Mouse (Mus musculus) urinary bladder, postnatal 36 days (tissue): ENCODE data around the gene Slc25a17.

Source experiments
- DNase-seq, 2 experiments: peaks; one replicate each; pipeline ENCODE4 v3.0.0; 2022; ENCODE audit warnings: low spot score in 2 of 2, mixed read lengths in 1 of 2

Slc25a17 gene

GRCm38 (mm10) chr15:81360345-81361021 is at the start of gene Slc25a17:
Gene Slc25a17, minus strand, starts transcription at chr15:81360812.
- DNase-seq = peak; percentile 90 to 96

- DNase-seq = no peak
These were observed 47.6 kb upstream of the Slc25a17 start, which contains the start of gene Dnajb7 for GRCm38 (mm10) chr15:81408199-81408598. Gene Dnajb7, minus strand, starts transcription at chr15:81408299.

- DNase-seq = no peak
These were observed 44.4 kb upstream of the Slc25a17 start for GRCm38 (mm10) chr15:81405008-81405407.

GRCm38 (mm10) chr15:81399638-81400315 is 39.2 kb upstream of the Slc25a17 start, which contains the start of the genes St13 and Xpnpep3:
Gene St13, minus strand, starts transcription at chr15:81400077.
Gene Xpnpep3, plus strand, starts transcription at chr15:81400138.
- DNase-seq = peak; percentile 96 to 97

DNA sequence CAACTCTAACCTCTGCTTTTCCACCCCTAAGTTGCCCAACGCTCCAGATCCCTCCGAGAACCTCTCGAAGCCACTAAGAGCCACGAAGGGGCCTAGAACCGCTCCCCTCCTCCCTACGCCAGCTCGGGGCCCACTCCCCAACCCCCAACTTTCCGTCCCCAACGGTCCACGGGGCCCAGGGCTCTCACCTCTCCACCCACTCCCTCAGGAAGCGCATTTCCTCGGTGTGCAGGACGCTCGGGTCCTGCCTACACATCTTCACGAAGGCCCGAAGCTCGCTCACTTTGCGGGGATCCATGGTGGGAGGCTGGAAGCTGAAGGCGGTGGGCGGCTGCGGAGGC is 38.7 kb upstream of the Slc25a17 start:
- DNase-seq = no peak

DNA sequence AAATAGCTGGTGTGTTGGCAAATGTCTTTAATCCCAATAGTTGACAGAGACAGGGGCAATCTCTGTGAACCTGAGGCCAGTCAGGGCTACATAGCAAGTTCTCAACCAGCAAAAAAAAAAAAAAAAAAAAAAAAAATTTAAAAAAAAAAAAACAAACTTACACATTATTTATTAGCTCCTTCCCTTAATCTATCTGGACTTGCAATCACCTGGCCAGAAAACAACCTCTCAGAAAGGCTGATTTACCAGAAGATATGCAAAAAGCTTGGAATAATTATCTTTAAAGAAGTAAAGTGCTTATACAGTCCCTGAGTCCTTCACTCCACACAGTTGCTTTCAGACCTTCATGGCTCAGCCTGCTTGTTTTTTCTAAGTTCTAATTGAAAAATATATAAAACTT is 37.6 kb upstream of the Slc25a17 start:
- DNase-seq = no peak

DNA sequence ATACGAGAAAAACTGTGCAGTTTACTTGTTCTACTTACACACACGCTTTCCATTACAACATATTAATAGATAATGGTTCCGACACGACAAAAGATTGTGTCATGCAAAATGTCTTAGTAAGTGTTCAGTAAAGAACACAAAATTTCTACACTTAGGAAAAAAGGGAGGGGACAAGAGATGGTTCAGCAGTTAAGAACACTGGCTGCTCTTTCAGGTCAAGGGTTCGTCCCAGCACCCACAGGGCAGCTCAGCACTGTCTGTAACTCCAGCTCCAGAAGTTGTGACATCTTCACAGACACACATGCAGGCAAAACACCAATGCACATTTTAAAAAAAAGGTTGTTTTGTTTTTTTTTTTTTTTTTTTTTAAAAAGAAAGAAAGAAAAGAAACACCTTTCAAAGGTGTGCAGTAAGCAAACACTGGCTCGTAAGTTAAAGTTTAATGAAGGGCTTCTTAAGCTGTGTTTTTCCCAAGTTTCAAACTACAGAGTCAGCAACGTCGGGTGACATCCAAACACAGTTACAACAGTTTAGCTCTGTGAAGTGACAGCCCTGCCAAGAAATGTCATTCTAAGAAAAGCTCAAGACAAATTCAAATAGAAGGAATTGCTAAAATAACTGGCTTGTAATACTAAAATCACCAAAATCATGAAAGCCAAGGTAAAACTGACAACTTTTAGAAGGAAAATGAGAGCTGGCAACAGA is 33.8 kb upstream of the Slc25a17 start:
- DNase-seq = no peak

DNA sequence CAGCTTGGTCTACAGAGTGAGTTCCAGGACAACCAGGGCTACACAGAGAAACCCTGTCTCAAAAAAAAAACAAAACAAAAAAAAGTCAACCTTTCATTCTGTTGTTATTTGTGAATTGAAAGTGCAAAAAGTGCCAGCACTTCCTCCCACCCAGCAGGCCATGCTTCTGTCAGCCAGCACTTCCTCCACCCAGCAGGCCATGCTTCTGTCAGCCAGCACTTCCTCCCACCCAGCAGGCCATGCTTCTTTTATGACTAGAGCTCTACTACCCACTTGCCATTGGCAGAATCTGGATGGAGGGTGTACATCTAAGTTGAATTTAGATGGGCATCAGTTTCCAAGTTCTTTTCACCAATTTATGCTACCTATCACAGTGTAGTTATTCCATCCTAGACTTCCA is 32.4 kb upstream of the Slc25a17 start:
- no peak for DNase-seq

DNA sequence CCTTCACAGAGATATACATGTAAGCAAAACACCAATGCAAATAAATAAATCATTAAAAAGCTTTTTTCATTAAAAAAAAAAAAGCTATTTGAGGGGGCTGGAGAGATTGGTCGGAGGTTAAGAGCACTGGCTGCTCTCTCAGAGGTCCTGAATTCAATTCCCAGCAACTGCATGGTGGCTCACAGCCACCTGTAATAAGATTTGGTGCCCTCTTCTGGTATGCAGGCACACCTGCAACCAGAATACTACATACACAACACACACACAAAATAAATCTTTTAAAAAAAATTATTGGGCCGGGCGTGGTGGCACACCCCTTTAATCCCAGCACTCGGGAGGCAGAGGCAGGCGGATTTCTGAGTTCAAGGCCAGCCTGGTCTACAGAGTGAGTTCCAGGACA is 25.7 kb upstream of the Slc25a17 start:
- no peak for DNase-seq

DNA sequence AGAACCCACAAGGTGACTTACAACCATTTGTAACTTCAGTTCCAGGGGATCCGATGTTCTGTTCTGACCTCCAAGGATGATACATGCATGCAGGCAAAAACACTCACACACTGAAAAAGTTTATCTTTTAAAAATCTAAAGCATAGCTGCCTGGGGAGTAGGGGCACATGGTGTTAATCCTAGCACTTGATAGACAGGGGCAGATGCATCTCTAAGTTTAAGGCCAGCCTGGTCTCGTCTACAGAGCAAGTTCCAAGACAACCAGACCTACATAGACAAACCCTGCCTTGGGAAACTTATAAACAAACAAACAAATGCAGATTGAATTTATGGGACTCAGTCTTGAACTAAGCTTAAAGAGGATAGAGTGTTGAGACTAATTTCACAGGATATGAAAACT is 18.2 kb upstream of the Slc25a17 start:
- no peak for DNase-seq

- no peak for DNase-seq
These were observed 14.0 kb upstream of the Slc25a17 start for GRCm38 (mm10) chr15:81374621-81375020.

GRCm38 (mm10) chr15:81370356-81370755 is 9.7 kb upstream of the Slc25a17 start:
- DNase-seq = no peak

DNA sequence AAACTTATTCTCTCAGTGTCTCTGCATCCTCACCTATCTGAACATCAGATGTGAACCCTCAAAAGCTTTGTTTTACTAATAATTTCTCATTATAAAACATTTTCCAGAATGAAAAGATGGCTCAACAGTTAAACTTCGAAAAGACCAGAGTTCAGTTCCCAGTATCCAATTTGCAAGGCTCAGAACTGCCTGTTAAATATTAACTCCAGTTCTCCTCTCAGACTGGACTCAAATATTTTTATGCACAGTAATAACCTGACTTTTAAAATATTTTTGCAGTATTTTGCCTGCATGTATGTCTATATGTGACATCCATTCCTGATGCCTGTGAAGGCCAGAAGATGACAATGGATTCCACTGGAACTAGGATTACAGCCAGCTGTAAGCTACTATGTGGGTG is 8.0 kb upstream of the Slc25a17 start:
- no peak for DNase-seq

DNA sequence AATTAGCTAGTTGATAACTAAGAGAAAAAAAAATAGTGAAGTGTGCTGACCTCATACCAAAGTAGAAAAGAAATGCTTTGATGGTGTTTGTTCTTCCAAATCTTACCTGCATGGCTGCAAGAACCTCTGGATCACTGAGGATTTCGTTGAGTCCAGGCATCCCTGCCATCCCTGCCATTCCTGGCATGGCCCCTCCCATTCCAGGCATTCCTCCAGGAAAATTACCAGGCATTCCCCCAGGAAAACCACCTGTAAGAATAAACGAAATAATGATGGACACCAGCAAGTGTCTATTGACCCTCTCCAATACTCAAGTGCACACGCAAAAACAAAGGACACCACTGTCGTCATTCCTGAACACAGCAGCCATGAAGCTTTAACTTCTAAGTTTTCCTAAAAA is 5.6 kb upstream of the Slc25a17 start:
- DNase-seq = no peak

- no peak for DNase-seq
These were observed 4.6 kb upstream of the Slc25a17 start for GRCm38 (mm10) chr15:81365246-81365645.

DNA sequence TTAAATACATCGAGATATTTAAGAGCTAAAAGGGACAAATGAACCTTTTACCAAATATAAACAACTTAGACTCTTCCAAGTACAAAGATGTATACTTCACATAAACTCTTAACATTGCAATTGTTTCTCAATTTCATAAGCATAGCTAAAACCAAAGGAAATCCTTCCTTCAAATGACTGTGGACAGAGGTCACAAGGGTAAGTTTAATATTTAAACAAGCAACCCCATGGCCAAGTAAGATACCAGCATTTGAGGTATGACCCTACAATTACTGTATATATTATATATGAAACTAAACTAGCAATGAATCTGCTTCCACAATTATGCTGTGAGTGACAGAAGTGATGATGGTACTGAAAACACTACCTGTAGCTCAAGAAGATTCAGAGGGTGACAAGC is 3.7 kb upstream of the Slc25a17 start:
- DNase-seq = no peak

DNA sequence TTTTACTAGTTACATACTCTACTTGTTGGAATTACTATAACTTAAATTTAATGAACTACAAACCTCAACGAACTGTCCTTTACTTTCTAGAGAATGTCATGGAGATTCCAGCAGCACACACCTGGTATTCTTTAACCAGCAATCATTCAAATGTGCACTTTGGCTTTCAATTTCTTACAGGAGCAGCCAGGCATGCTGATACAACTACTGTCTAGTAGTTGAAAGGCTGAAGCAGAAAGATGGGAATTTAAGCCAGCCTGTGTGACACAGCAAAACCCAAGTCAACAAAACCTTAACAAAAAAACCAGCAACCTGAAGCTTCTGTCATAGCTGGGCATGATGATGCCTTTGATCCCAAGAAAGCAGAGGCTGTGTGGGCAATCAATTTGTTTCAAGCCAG is 1.9 kb upstream of the Slc25a17 start:
- no peak for DNase-seq

DNA sequence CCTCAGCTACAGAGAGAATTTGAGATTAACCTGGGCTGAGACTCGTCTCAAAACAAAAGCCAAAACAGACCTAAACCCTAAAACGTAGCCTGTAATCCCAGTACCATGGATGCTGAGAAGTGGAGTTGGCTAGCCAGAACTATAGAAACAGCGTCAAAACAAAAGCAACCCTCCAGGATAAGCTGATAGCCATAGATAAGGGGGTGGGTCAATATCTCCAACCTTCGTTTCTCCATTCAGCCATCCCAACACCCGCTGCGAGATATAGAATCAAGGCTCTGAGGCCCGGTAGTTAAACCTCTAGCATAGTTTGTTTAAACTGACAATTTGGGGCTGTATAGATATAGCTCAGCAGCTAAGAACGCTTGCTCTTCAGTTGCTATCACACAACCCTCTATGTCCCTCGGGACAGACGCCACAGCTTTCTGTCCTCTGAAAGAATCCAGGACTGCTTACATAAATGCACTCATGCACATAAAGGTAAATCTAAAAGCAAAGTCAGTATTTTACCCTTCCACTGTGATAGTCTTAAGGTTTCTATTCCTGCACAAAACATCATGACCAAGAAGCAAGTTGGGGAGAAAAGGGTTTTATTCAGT is 904 bp upstream of the Slc25a17 start:
- DNase-seq = no peak

- no peak for DNase-seq
These were observed 401 bp upstream of the Slc25a17 start for GRCm38 (mm10) chr15:81361022-81361404.

DNA sequence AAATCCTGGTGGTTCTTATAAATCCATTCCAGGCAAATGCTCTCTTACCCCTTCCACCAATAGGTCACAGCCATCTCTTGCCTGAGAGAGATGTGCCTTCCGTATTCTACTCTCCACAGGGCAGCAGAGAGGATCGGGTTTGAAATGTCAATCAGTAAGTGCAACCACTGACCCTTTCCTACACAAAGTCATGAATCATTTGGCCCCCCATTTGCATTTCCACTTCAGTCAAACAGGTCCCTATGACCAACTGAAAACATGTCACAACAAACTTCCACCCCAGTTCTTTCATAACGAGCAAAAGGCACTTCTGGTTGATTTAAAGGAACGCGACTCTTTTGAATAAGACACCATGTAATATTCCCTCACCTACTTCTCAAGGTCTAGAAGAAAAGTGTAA is 1.2 kb downstream of the Slc25a17 start:
- no peak for DNase-seq

GRCm38 (mm10) chr15:81358943-81359342 is 1.7 kb downstream of the Slc25a17 start:
- DNase-seq = no peak

DNA sequence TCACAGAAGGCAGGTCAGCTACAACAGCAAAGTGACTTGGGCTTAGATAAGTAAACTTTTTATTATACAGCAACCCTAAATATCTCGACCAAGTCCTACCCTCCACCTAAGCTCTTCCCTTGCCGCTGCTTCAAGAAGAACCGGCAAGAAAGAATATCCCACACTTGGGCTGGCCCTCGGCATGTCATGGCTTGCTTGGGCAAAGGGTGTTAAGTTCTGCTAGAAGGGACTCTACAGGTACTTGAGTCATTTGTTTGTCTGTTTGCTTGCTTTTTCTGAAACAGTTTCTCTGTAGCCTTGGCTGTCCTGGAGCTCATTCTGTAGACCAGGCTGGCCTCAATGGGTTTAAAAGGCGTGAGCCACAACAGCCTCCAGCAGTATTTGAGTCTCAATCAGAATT is 3.7 kb downstream of the Slc25a17 start:
- peak; percentile 60 to 64 for DNase-seq
